Mouse (Mus musculus): ENCODE data around the gene Rmnd5b.
"Not testable (repeated sequence)": the region's sequence is repeated elsewhere in the genome, so short reads cannot be mapped to it uniquely, and the experiment has no call there.

The Rmnd5b gene

DNA sequence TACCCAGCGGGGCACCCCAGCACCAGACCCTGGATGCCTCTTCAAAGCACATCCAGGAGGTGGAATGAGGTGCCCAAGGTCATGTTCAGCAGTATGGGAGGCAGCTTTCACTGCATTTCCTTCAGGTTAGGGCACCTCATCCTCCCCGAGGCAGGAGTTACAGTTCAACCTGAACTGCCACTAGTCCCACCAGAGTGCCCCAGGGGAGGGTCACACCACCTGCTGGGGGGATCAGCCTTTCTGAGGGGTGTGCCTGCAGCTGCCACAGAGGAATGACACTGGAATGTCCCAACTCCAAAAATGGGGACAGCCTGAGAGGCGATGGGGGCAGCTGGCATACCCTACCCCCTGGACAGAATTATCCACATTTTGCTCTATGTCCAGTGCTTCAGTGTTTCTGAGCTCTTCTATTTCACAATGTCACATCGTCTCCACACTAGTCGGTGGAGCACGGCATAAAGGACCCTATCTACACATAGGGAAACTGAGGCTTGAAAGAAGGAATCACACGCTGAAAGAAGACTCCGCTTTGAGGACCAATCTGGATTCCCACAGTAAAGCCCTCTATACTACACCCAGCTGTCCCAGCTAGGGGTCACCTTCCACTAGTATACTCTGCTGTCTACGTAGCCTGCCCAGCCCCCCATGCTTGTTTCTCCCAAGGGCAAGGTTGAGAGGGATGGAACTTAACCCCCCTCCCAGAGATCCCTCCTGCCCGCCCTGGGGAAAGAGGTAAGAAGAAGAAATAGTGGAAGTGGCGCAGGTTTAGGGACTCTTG is 13.6 kb upstream of the Rmnd5b start:
- no peak for DNase-seq (ENCODE audit: low spot score)

DNA sequence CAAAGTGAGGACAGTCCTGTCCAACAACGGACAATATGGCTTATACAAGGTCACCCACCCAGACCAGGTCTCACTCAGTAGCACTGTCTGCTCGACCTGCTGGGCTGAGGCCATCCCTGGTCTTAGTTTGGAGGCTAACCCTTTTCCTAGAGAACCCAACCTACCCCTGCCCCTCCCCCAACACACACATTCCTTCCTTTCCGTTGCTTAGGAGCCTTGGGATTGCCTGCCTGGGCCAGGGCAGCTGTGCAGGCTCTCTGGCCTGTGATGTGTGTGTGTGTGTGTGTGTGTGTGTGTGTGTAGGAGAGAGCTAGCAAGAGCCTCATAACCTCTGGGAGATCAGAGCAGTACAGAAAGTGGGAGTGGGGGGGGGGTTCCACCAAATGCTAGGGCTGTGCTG is 12.9 kb upstream of the Rmnd5b start:
- DNase-seq (ENCODE audit: low spot score) = no peak

DNA sequence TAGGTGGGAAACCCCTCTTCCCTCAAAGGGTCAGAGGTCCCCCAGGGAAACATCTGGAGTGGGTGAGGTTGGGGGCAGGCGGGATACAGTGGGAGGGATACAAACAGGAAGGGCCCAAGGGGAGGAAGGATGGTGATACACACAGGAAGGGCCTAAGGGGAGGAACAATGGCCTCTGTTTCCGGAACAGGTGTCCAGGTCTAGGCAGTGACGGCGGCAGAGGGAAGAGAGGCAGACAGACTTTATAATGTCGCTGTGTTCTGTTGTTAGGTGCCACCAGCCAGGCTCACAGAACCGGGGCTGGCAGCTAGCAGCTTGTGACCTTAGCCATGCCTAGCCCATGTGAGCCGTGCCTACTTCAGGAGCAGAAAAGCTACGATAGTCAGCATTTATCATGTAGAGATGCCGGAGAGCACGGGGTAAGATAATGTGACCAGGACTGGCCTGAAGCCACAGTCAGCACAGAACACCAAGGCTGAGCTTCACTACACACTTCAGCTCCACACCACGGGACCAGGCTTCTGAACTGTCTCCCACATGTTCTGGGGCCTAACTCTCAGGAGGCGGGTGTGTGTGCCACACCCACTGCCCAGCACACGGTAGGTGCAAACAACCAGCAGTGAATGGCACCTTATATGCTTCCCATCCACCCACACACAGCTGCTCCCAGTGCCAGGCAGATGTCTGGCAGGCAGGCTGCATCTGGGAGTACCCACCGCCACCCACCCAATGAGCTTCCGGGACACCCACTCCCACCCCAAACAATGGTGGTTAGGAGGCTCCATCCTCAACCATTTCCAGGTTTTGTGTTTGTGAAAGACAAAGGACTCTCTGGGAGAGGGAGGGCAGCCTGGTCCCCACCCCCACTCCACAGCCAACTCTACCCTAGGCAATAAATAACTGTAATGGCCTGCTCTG is 11.3 kb upstream of the Rmnd5b start:
- DNase-seq (ENCODE audit: low spot score) = no peak

DNA sequence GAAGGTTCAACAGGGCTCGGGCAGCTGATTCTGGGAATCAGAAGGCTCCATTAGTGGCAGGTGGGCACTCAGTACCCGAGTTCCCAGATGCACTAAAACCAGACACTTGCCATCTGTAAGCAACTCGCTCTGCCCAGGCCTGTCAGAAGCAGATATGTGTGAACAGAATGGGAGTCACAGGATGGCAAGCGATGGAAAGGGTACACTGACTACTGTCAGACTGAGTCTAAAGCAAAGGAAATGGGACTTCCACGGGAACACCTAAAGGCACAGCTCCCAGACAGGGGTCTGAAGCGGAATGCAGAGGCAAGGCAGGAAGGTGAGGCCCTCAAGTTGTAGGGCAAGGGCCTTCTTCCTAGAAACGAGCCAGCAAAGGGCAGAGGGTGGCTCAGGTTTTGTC is 10.5 kb upstream of the Rmnd5b start:
- DNase-seq (ENCODE audit: low spot score) = no peak

DNA sequence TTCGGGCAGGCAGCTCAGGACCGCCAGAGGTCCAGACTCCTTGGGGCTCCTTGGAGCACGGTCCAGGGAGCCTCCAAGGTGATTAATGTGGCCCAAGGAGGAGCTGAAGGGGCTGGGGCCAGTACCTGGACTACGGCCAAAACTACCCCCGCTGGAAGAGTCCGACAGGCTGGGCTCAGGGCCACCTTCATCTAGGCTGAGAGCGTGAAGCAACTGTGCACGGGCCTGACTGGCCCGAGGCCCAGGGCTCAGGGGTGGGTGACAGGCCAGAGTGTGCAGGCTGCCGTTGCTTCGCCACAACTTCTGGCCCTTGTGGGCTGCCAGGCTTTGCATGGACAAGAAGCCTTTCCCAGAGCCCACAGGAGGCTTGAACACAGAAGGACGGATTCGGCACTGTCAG is 9.6 kb upstream of the Rmnd5b start:
- DNase-seq (ENCODE audit: low spot score) = no peak

DNA sequence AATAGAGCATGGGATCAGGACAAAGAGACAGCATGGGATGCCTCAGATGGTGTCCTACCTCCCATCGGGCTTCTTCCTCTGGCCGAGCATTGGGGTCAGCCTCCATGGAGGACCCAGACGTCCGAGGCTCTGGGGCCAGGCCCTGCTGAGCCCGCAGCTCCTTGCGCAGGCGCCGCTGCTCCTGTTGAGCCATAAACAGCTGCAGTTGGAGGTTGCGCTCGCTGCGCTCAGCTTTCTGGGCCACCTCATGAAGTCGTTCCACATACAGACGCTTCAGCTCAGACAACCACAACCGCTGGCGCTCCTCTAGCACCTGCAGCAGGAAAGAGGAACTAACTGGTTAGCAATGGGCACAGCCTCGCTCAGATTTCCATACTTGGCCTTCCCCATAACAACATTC is 8.5 kb upstream of the Rmnd5b start:
- no peak for DNase-seq (ENCODE audit: low spot score)

DNA sequence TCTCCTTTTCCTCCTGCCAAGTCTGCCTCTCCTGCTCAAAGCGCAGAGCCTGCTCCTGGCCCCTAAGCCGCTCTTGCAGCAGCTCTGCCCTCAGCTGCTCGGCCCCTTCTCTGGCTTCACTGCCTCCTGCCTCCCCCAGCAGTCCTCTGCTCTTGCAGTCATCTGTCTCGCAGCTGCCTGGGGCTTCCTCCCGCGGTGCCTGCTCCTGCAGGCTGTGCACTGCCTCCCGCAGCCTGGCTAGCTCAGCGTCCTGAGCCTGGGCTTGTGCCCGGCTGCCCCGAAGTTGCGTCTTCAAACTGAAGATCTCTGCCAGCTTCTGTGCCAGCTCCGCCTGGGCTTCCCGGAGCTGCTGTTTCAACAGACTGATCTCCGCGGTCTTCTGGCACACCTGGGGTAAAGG is 8.1 kb upstream of the Rmnd5b start:
- DNase-seq (ENCODE audit: low spot score) = no peak

DNA sequence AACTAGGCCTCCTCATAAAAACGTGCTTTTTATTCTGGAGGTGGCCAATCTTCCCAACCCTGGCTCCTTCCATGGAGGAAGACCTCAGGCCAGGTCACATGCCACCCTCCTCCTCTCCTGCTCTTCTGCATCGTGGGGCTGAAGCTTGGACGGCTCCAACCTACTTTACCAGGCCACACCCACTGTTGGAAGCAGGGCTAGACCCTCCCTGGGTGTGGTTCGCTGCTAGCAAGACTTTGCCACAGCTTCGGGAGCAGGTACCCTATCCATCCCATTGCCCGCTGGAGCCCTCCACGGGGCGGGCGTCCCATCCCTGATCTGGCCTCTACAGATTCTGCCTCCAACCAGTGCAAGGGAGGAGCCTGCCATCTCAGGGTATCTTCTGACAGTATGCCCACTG is 7.5 kb upstream of the Rmnd5b start:
- no peak for DNase-seq (ENCODE audit: low spot score)

DNA sequence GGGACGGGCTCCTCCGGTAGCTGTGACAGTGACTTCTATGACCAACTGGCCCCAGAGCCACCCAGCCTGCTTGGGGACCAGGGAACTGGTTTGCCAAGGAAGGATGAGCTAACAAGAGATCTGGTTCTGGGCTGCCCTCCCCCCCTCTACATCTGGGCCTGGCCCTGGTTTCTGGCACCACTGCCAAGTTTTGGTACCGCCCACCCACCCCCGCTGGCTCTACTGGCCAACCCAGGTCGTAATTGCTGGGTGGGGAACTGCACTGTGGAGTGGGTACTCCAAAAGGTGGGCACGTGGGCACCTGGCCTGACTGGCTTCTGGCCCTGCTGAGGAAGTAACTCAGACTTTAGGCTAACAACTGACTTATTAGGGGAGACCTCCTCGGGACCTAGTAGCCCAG is 5.1 kb upstream of the Rmnd5b start:
- no peak for DNase-seq (ENCODE audit: low spot score)

DNA sequence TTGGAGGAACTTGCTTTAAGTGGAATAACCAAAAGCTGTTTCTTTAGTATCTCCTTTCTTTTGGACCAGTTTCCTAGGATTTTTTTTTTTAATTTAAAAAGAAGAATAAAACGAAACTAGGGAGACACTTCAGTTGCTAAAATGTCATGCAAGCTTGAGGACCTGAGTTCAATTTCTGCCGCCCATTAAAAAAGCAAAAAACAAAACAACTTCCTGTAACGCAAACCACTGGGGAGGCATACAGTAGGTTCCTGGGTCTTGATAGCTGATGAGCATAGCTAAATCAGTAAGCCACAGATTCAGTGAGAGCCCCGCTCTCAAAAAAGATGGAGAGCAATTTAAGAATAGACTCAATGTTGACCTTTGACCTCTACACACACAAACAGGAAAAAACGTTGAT is 2.8 kb upstream of the Rmnd5b start:
- DNase-seq (ENCODE audit: low spot score) = no peak

DNA sequence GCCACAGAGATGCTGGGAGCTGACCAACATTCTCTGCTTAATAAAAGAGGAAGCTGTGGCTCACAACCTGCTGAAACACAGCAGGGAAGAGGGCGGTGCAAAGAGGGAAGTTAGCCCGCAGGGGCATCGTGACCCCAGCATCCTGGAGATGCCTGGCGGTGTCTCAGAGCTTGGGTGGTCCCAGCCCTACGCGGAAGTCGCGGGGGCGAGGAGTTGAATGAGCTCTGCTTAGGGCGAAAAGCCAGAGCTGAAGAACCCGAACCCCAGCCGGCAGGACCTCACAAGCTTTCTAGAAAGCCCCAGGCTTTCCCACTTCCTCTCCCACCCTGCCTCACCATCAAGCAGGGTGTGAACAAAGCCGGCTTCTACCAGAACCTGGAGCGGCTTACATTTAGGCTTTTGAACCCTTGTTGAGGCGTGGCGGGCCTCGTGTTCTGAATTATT is 2.3 kb upstream of the Rmnd5b start:
- DNase-seq (ENCODE audit: low spot score) = no peak

DNA sequence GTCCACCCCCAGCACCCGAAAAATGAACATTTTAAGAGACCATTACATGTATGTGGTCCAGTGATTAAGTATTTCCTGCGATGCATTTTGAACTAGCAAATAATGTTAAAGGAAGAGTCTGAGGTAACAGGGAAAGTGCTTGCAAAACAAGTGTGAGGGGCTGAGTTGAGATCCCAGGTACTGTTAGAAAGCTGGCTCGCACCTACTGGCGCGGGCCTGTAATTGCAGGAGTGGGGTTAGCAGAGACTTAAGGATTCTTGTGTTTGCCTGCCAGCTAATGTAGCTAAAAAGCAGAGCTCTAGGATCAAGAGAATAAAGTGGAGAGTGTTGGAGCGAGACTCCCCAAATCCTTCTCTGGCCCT is 608 bp upstream of the Rmnd5b start:
- peak; percentile 45 for DNase-seq (ENCODE audit: low spot score)

DNA sequence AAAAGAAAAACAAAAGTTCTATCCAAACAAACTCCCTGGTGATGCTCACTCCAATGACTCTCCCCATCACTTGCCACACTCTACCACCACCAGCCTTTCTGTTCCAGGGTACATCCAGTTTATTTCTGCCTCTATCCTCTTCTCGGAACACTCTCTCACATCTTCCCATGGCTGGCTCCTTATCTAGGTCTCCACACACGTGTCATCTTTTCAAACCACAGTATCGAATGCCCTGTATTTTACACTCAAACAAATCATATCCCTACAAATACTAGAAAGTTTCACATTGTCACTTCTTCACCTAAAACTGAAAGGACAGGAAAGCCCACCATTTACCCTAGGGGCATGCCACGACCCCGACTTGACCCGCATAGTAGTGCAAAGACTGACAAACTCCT is 570 bp downstream of the Rmnd5b start:
- DNase-seq (ENCODE audit: low spot score) = no peak

DNA sequence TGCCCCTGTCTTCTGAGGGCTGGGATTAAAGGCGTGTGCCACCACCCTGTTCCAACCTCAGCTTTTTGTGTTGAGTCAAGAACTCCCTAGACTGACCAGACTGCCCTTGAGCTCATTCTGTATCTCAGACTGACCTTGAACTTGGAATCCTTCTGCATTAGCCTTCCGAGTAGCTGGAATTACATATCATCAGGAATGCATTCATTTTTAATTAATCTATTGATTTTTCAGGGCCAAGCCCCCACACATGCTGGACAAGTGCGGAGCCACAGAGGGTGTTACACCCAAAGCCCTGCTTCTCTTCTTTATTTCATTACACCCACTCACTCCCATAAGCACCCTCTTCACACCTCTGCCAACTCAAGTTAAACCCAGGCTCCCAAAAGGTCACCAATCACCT is 2.0 kb downstream of the Rmnd5b start:
- DNase-seq (ENCODE audit: low spot score) = no peak

DNA sequence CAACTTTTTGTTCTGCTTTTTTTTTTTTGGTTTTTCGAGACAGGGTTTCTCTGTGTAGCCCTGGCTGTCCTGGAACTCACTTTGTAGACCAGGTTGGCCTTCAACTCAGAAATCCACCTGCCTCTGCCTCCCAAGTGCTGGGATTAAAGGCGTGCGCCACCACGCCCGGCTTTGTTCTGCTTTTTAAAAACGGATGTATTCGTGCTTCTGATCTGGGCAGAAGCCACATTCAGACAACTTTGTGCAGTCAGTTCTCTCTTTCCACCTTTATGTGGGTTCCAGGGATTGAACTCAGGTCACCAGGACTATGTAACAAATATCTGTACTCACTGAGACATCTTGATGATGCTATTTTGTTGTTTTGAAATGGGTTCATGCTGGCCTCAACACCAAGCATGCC is 2.5 kb downstream of the Rmnd5b start:
- DNase-seq (ENCODE audit: low spot score) = not testable (repeated sequence)

DNA sequence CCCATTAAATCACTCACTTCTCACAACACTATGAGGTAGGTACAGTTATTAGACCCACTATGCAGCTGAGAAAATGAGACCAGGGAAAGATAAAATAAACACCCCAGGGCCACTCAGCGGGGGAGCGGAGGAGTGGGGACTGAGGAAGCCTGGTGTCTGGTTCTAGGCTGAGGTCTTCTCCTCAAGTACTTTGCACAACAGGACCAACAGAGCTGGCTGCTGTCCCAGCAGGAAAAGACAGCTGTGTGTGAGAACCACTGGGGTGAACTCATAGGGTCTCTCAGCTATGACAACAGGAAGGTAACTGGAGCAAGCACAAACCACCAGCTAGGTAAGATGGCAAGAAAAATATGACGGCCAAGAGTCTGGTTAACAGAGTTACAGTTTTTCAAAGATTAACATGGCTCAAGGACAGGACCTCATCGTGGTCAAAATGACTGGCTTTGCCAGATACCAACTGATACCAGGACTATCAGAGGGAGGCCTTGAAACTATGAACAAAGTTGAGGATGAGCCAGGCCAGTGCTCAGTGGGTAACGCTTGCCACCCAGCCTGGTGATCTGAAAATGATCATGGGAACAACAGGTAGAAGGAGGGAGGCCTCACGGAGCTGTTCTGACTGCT is 3.5 kb downstream of the Rmnd5b start:
- no peak for DNase-seq (ENCODE audit: low spot score)

DNA sequence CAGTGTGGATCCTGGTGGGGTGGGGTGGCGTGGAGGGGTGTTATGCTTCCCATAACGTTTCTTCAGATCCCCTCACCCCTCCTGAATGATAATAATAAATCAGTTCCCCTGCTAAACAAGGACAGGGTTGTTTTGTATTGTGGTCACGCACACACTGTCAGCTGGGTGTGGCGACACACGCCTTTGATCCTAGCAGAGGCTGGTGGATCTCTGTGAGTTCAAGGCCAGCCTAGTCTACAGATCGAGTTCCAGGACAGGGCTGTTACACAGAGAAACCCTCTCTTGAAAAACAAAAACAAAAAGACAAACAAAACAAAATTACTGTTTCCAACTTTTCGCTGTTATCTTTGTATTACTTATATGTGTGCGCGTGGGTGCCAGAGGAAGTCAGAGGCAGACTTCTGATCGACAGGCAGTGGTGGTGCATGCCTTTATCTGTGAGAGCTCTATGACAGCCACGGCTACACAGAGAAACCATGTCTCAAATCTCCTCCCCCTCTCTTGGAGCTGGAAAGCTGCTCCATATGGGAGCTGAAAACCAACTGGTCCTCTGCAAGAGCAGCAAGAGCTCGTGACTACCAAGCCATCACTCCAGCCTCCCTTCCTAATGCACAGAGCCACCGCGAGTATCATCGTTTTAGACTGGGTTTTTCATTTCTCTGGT is 5.9 kb downstream of the Rmnd5b start:
- DNase-seq (ENCODE audit: low spot score) = no peak

DNA sequence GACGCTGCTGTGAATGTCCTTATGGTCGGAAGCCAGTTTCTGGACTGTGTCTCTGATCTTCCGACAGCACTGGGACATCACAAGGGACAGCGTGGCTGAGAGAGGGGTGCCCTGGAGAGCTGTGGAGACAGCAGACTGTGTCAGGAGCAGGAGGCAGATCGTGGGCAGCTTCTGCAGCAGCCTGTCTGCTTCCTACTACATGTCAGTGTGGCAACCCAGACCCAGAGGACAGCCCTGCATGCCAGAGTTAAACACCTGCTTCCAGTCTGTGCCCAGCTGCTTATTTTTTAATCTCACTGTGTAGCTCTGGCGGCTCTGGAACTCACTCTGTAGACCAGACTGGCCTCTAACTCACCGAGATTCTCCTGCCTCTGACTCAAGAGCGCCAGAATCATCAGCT is 7.8 kb downstream of the Rmnd5b start:
- DNase-seq (ENCODE audit: low spot score) = no peak

DNA sequence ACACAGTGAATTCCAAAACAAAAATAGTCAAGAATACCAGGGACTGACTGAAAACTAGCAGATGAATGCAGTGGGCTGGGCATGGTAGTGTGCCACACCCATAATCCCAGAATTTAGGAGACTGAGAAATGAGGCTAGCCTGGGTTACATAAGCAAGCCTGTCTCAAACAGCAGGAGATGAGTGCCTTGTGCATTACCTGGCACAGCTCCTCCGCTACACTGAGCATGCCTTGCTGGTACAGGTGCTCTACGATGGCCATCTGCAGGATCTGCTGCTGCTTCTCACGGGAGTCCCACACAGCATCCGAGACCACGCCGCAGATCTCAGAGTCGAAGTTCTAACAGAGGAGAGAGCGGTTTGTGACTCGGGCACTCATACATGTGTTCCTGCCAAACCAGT is 8.3 kb downstream of the Rmnd5b start:
- no peak for DNase-seq (ENCODE audit: low spot score)

DNA sequence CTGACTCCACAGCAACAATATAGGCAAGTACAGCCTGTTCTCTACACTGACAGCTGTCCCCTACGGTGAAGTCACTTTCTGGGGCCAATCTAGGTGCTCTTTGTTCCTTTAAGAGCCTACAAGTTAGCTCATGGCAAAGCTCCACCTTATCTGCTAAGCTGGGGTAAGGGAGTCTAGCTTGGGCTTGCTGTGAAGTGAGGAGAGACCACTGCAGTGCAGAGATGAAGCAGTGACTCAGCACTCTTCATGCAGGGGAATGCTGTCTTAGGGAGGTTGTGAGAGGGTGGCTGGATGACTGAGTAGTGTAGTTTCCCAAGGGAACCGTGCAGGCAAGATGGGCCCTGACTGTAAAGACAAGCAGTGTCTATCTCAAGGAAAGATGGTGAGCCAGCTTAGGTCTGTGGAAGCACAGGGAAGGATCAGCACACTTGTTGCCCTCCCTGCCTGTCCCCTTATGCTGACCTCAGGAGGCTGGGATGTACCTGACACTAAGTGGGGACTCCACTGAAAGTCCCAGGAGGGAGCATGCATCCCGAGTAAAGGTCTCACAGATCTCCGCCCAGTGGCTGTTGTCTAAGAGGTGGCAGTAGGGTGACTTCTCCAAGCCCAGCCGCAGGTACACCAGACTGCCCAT is 10.4 kb downstream of the Rmnd5b start:
- no peak for DNase-seq (ENCODE audit: low spot score)

DNA sequence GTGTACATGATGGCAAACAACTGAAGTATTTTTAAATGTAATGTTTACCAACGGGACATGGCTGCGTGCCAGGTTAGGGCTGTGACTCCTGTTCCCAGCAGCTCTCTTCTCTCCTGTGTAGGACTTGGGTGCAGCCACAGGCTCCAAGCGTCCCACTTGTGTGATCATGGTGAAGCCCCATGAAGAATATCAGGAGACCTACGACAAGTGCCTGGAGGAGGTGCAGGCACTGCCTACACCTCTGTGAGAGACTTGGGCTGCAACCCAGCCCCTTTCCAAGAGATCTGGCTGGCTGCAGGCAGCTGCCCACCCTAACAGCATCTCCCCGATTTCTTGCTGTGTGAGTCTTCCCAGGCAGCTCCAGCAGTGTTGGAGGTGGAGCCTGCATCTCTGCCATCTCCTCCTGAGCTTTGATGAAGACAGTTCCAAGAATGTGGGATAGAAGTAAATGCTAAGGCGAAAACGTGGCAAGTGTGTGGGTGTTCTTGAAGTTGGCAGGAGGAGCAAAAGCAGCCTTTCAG is 12.7 kb downstream of the Rmnd5b start:
- DNase-seq (ENCODE audit: low spot score) = no peak

DNA sequence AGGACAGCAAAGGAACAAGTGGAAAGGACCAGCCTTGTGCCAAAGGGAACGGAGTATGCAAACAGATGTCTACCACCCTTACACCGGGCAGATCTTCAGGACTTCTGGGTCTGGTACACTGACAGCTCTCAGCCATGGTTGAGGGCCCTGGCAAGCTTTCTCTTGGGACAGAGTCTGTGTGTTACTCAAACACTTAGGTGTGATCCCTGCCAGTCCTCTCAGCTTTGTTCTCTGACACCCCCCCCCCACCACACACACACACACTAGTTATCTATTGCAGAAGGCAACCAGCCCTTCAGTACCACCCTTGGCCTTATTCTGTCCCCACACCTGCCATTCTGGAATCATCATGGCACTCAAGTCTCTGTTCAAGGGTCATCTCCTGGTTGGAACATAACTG is 13.9 kb downstream of the Rmnd5b start:
- no peak for DNase-seq (ENCODE audit: low spot score)

Data from urinary bladder, postnatal 25 days (tissue).